ENCODE assay signal across 11 mouse cellular contexts in genomic region chr16:87284835-87285510, GRCm38 (mm10).
DNase-seq lines count a peak whose midpoint lies in the region; ATAC-seq and TF ChIP-seq lines count a peak whose summit lies in the region.
"Had no signal": no experiment of that assay in that cellular context is flagged by ENCODE, and none has a peak within 500 bp of the region (broad histone marks: within the 10 kb centered on the region; RNA-seq: fewer than 3 reads in every experiment).

No protein-coding gene starts in this region.

- no peak overlapping the region for H3K9ac ChIP-seq in forebrain, embryonic 14.5 days (ENCODE audit: low read length)

- no peak overlapping the region for H3ac ChIP-seq in myocyte (ENCODE audit: control insufficient read depth, insufficient read length)

- H3K36me3 ChIP-seq in myocyte (ENCODE audit: control insufficient read depth, insufficient read depth): no peaks in the 10 kb centered on the region
- no peaks in the 10 kb centered on the region for H3K36me3 ChIP-seq in forebrain, embryonic 14.5 days (ENCODE audit: control insufficient read depth, insufficient read depth, low read length)

- peak overlapping the region; percentile 56 for H3K4me2 ChIP-seq in myocyte (ENCODE audit: low read depth)
- no peak overlapping the region for H3K4me2 ChIP-seq in forebrain, embryonic 14.5 days (ENCODE audit: low read length)

- peak; percentile 73 for DNase-seq in heart, adult 11 months
- DNase-seq in heart, adult 18-20 months: no peak
- no peak for DNase-seq in lung, adult 2 months
- no peak for DNase-seq in lung, postnatal 14 days
- DNase-seq in cerebellum, postnatal 14 days: no peak
- DNase-seq in forebrain, embryonic 14.5 days (ENCODE audit: low spot score): no peak
- DNase-seq: cerebellum, adult 11-12 months; gastrocnemius, postnatal 10 days had no signal

- H3K4me3 ChIP-seq in lung, adult 2 months (replicated peaks; ENCODE audit: extremely low read depth, low read depth, low read length): no peak overlapping the region
- H3K4me3 ChIP-seq in cortical plate, adult 2 months (ENCODE audit: insufficient read depth, low read length): no peak overlapping the region
- H3K4me3 ChIP-seq in myocyte: no peak overlapping the region
- no peak overlapping the region for H3K4me3 ChIP-seq in forebrain, embryonic 14.5 days (ENCODE audit: low read depth, low read length)

- no peak for ATAC-seq in forebrain, embryonic 14.5 days
- ATAC-seq: midbrain, embryonic 16.5 days had no signal

- H3K9me3 ChIP-seq in forebrain, embryonic 14.5 days (replicated peaks; ENCODE audit: control insufficient read depth, low read length): no peaks in the 10 kb centered on the region

- WGBS in lung, adult 2 months: 34% methylated on average over 7 of the region's 7 CpGs
- WGBS in forebrain, embryonic 14.5 days: 64% methylated on average over 7 of the region's 7 CpGs

- H3K4me1 ChIP-seq in lung, adult 2 months (ENCODE audit: control insufficient read depth, insufficient read depth, low read length): no peaks in the 10 kb centered on the region
- no peaks in the 10 kb centered on the region for H3K4me1 ChIP-seq in cortical plate, adult 2 months (ENCODE audit: control insufficient read depth, insufficient read depth, low read length)
- H3K4me1 ChIP-seq in forebrain, embryonic 14.5 days (ENCODE audit: control insufficient read depth, insufficient read depth, low read length): no peaks in the 10 kb centered on the region

- no peaks in the 10 kb centered on the region for H3K27me3 ChIP-seq in myocyte (ENCODE audit: control insufficient read depth, insufficient read depth, insufficient read length)
- H3K27me3 ChIP-seq in forebrain, embryonic 14.5 days (replicated peaks; ENCODE audit: control insufficient read depth, insufficient read depth, low read length): no peaks in the 10 kb centered on the region

- no peak for TF ChIP-seq POLR2A in lung, adult 2 months (IDR thresholded peaks at IDR 0.05; ENCODE audit: borderline replicate concordance, extremely low read depth, low read depth, low read length)
- TF ChIP-seq POLR2A in cortical plate, adult 2 months (IDR thresholded peaks at IDR 0.05; ENCODE audit: extremely low read depth, insufficient read depth, low read length): no peak
- TF ChIP-seq POLR2A in myocyte (IDR thresholded peaks at IDR 0.05; ENCODE audit: insufficient read length, low read depth): no peak

- no peaks in the 10 kb centered on the region for H3K79me2 ChIP-seq in myocyte (ENCODE audit: control insufficient read depth, insufficient read depth)

- TF ChIP-seq CTCF in lung, adult 2 months (IDR thresholded peaks at IDR 0.05; ENCODE audit: insufficient read depth, low read length): 0 out of 2 replicates have a peak, but pooled peaks have one; percentile 1
- peak; percentile 15; the same call in 1 of the 2 replicates for TF ChIP-seq CTCF in cortical plate, adult 2 months (IDR thresholded peaks at IDR 0.05; ENCODE audit: extremely low read depth, insufficient read depth, low read length)

- no peak overlapping the region for H3K27ac ChIP-seq in cortical plate, adult 2 months (ENCODE audit: insufficient read depth, low read length)
- no peak overlapping the region for H3K27ac ChIP-seq in forebrain, embryonic 14.5 days (ENCODE audit: low read depth, low read length)

TF ChIP-seq in myocyte, 11 proteins besides CTCF, POLR2A, EP300 and RAD21:
- no peak for TF ChIP-seq MYOG (IDR thresholded peaks at IDR 0.05; ENCODE audit: control insufficient read depth in 1 of 3, insufficient read depth in 1 of 3, insufficient read length in 2 of 3, low read depth in 2 of 3)
- TF ChIP-seq MAX (IDR thresholded peaks at IDR 0.05; ENCODE audit: low read depth): no peak
- no peak for TF ChIP-seq SRF (IDR thresholded peaks at IDR 0.05; ENCODE audit: control insufficient read depth, insufficient read length, low read depth)
- TF ChIP-seq USF1 (IDR thresholded peaks at IDR 0.05; ENCODE audit: low read depth): no peak
- no peak for TF ChIP-seq REST (IDR thresholded peaks at IDR 0.05; ENCODE audit: insufficient read depth, insufficient read length)
- no peak for TF ChIP-seq CEBPB (IDR thresholded peaks at IDR 0.05; ENCODE audit: insufficient read depth, poor library complexity, severe bottlenecking)
- TF ChIP-seq E2F4 (IDR thresholded peaks at IDR 0.05; ENCODE audit: insufficient read depth): no peak
- no peak for TF ChIP-seq TCF12 (IDR thresholded peaks at IDR 0.05; ENCODE audit: insufficient read depth, poor library complexity, severe bottlenecking)
